Mouse (Mus musculus): ENCODE results near the gene Ptch2. TPM values are rescaled to one million over a fixed set of nuclear protein-coding genes. Genes with fewer than 3 reads are reported as not detected.
A peak's percentile ranks its signal among the peaks of the same experiment; 100 is the strongest.

The Ptch2 gene
- polyA plus RNA-seq, 1 experiment from 2014 or later: 9.0 TPM

DNA sequence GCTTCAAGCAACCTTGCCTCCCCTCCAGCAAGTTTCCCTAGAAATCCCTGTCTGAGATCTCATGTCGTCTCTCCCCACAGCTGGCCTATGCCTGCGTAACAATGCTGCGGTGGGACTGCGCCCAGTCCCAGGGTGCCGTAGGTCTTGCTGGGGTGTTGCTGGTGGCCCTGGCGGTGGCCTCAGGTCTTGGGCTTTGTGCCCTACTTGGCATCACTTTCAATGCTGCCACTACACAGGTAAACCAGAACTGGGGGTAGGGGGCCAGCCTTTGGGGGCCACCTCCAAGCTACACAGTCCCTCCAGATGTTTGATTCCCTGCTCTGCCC, 12.6 kb downstream of the Ptch2 start:
- H3K9me3 ChIP-seq: no peaks in the 10 kb centered on the region
- H3K36me3 ChIP-seq (replicated peaks): peaks cover 13% of the 10 kb centered on the region; the same call in 1 of the 2 replicates
- no peak for ATAC-seq (replicated peaks)
- 94% methylated on average over 6 of the region's 6 CpGs for WGBS
- peaks cover 6% of the 10 kb centered on the region; the same call in 1 of the 2 replicates for H3K4me1 ChIP-seq
- no peaks in the 10 kb centered on the region for H3K27me3 ChIP-seq (replicated peaks)
- H3K4me3 ChIP-seq: no peak overlapping the region
- no peak overlapping the region for H3K4me2 ChIP-seq
- no peak overlapping the region for H3K9ac ChIP-seq
- no peak overlapping the region for H3K27ac ChIP-seq

DNA sequence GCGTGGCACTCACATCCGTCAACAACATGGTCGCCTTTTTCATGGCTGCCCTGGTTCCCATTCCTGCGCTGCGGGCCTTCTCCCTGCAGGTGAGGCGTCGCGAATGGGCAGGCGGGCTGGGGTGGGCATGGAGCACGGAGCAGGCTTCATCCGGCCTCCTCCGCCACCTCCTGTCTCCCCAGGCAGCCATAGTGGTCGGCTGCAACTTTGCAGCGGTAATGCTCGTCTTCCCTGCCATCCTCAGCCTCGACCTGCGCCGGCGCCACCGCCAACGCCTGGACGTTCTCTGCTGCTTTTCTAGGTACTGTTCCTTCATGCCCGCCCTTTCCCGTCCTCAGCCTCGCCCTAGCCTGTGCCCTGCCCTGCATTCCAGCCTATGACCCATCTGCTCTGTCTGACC, 13.5 kb downstream of the Ptch2 start:
- no peak overlapping the region for H3K4me3 ChIP-seq
- WGBS: 92% methylated on average over 25 of the region's 25 CpGs
- H3K27me3 ChIP-seq (replicated peaks): no peaks in the 10 kb centered on the region
- no peak overlapping the region for H3K27ac ChIP-seq
- peaks cover 17% of the 10 kb centered on the region; the same call in 1 of the 2 replicates for H3K36me3 ChIP-seq (replicated peaks)
- H3K9me3 ChIP-seq: no peaks in the 10 kb centered on the region
- no peak overlapping the region for H3K9ac ChIP-seq
- no peak for ATAC-seq (replicated peaks)
- peaks cover 6% of the 10 kb centered on the region; the same call in 1 of the 2 replicates for H3K4me1 ChIP-seq
- no peak overlapping the region for H3K4me2 ChIP-seq

DNA sequence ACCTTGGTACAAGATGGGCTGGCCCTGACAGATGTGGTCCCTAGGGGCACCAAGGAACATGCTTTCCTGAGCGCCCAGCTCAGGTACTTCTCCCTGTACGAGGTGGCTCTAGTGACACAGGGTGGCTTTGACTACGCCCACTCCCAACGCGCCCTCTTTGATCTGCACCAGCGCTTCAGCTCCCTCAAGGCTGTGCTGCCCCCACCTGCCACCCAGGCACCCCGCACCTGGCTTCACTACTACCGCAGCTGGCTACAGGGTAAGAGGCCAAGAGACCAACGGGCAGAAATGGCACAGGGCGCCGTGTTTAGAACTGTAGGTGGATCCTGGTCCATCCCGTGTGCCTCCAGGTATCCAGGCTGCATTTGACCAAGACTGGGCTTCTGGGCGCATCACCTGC, 14.4 kb downstream of the Ptch2 start:
- no peak overlapping the region for H3K9ac ChIP-seq
- no peak for ATAC-seq (replicated peaks)
- peaks cover 19% of the 10 kb centered on the region; the same call in 1 of the 2 replicates for H3K36me3 ChIP-seq (replicated peaks)
- H3K27me3 ChIP-seq (replicated peaks): no peaks in the 10 kb centered on the region
- H3K27ac ChIP-seq: no peak overlapping the region
- H3K4me3 ChIP-seq: no peak overlapping the region
- H3K4me1 ChIP-seq: 0 out of 2 replicates have a peak, but pooled peaks cover 6% of the 10 kb centered on the region
- no peak overlapping the region for H3K4me2 ChIP-seq
- WGBS: 89% methylated on average over 13 of the region's 13 CpGs
- H3K9me3 ChIP-seq: no peaks in the 10 kb centered on the region

DNA sequence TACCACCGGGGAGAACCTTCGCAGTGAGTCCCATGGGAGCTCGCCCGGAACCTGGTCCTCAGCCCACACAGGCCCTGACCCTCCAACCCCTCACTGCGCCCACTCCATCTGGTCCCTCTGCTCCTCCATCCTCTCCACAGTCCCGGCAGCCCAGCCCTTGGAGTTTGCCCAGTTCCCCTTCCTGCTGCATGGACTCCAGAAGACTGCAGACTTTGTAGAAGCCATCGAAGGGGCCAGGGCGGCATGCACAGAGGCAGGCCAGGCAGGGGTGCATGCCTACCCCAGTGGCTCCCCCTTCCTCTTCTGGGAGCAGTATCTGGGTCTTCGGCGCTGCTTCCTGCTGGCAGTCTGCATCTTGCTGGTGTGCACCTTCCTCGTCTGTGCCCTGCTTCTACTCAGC, 15.1 kb downstream of the Ptch2 start:
- Histone ChIP-seq H3K4me3 (no peak overlapping the region), H3K27me3 (replicated peaks) (no peaks in the 10 kb centered on the region), H3K4me2 (no peak overlapping the region), H3K9ac (no peak overlapping the region), H3K9me3 (no peaks in the 10 kb centered on the region), H3K36me3 (replicated peaks) (peaks cover 19% of the 10 kb centered on the region; the same call in 1 of the 2 replicates), H3K27ac (no peak overlapping the region), H3K4me1 (no peaks in the 10 kb centered on the region)
- WGBS: 92% methylated on average over 11 of the region's 11 CpGs
- ATAC-seq (replicated peaks): no peak

DNA sequence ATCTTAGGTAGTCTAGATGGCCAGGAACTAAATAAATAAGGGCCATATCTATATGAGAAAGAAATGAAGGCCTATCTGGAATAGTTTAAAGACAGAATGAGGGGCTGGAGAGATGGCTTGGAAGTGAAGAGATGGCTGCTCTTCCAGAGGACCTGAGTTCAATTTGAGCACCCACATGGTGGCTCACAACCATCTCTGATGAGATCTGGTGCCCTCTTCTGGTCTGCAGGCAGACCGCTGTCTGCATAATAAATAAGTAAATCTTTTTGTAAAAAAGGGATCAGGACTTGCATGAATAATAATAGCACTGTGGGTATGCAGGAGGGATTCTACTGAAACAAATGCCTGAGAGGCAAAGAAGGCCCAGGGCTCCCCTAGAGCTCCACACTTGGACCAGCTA, 17.4 kb downstream of the Ptch2 start:
- H3K4me2 ChIP-seq: no peak overlapping the region
- WGBS: 82% methylated on average over 1 of the region's 1 CpGs
- H3K9ac ChIP-seq: no peak overlapping the region
- H3K4me1 ChIP-seq: no peaks in the 10 kb centered on the region
- H3K36me3 ChIP-seq (replicated peaks): peaks cover 15% of the 10 kb centered on the region; the same call in 1 of the 2 replicates
- no peak overlapping the region for H3K4me3 ChIP-seq
- no peaks in the 10 kb centered on the region for H3K27me3 ChIP-seq (replicated peaks)
- no peaks in the 10 kb centered on the region for H3K9me3 ChIP-seq
- no peak for ATAC-seq (replicated peaks)
- H3K27ac ChIP-seq: no peak overlapping the region

DNA sequence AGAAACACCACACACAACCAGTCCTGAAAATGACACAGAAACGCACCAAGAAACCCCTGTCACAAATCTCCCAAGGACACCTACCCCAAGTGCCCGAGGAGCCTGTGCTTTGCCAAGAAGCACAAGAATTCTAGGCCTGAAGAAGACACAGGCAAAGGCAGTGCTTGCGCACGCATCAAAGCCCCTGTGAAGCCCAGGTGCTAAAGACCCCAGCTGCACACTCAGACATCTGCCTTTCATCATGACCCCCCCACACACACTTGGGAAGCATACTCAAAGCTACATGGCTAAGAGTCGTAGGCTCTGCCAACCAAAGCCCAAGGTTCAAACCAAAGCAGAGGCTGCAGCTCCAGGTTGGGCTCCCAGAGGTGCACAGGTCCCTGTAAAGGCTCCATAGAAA, 19.7 kb downstream of the Ptch2 start:
- Histone ChIP-seq H3K27ac (no peak overlapping the region), H3K9ac (no peak overlapping the region), H3K27me3 (replicated peaks) (no peaks in the 10 kb centered on the region), H3K4me1 (peaks cover 4% of the 10 kb centered on the region), H3K36me3 (replicated peaks) (peaks cover 15% of the 10 kb centered on the region; the same call in 1 of the 2 replicates), H3K4me2 (no peak overlapping the region), H3K4me3 (no peak overlapping the region), H3K9me3 (no peaks in the 10 kb centered on the region)
- 88% methylated on average over 5 of the region's 5 CpGs for WGBS
- no peak for ATAC-seq (replicated peaks)

DNA sequence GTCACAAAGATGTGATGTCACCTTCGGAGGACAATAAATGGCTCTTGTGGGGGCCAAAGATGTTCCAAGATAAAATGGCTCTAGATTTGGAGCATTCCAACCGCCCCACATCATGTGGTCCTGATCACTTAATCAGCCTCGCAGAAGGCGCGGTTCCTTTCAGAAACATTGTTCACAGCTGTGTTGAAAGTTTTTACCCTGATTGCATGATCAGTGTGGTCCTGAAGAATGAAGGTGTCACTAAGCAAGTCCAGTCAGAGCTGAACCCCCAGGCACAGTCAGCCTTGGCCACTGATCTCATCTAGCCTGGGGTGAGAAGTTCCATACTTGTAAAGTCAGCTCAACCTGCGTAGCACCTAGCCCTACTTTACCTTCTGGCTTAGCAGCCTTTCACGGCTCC, 22.1 kb downstream of the Ptch2 start:
- no peak overlapping the region for H3K4me3 ChIP-seq
- H3K9me3 ChIP-seq: no peaks in the 10 kb centered on the region
- H3K4me2 ChIP-seq: no peak overlapping the region
- no peak for ATAC-seq (replicated peaks)
- H3K27ac ChIP-seq: no peak overlapping the region
- no peak overlapping the region for H3K9ac ChIP-seq
- peaks cover 11% of the 10 kb centered on the region for H3K4me1 ChIP-seq
- WGBS: 93% methylated on average over 7 of the region's 7 CpGs
- no peaks in the 10 kb centered on the region for H3K27me3 ChIP-seq (replicated peaks)
- peaks cover 6% of the 10 kb centered on the region; the same call in 1 of the 2 replicates for H3K36me3 ChIP-seq (replicated peaks)

DNA sequence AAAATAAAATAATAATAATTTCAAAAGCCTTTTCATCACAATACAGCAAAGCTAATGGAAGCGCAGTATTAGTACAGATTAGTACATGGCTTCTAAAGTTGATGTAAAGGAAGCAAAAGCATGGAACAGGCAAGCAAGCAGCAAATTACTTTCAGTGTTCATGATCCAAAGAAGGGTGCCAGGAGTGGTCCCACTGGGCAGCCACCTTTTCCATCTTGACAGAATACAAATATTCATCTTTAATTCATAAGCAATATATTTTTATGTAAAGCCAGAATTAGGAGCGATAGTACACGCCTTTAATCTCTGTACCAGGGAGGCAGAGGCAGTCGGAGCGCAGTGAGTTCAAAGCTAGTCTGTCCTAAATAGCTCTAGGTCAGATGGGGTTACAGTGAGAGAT, 23.8 kb downstream of the Ptch2 start:
- peak overlapping the region; percentile 80 for H3K4me3 ChIP-seq
- no peaks in the 10 kb centered on the region for H3K27me3 ChIP-seq (replicated peaks)
- WGBS: 66% methylated on average over 5 of the region's 5 CpGs
- no peak for ATAC-seq (replicated peaks)
- H3K36me3 ChIP-seq (replicated peaks): no peaks in the 10 kb centered on the region; the same call in 1 of the 2 replicates
- peaks cover 11% of the 10 kb centered on the region for H3K4me1 ChIP-seq
- H3K4me2 ChIP-seq: peak overlapping the region; percentile 100
- no peaks in the 10 kb centered on the region for H3K9me3 ChIP-seq
- H3K27ac ChIP-seq: peak overlapping the region; percentile 90
- peak overlapping the region; percentile 62 for H3K9ac ChIP-seq

DNA sequence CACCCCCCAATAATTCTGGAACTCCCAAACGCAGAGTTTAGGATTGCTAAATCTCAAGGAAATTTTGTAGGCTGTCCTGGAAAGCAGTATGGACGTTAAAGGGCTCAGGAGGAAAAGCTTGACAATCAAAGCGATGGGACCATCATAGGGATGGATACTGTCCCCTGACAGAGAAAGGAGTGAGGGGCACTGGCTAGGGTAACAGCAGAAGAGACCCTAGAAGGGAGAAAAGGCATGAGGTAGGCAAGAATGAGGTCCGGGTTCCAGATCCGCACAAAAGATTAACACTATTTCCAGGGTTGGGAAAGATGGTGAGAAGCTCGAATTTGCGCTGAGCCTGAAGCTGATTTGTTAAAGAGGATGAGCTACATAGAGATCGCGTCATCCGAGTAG, 24.2 kb downstream of the Ptch2 start:
- Histone ChIP-seq H3K27me3 (replicated peaks) (no peaks in the 10 kb centered on the region), H3K27ac (peak overlapping the region; percentile 90), H3K36me3 (replicated peaks) (no peaks in the 10 kb centered on the region), H3K4me1 (peaks cover 14% of the 10 kb centered on the region), H3K4me2 (peak overlapping the region; percentile 100), H3K9me3 (no peaks in the 10 kb centered on the region), H3K4me3 (peak overlapping the region; percentile 80), H3K9ac (peak overlapping the region; percentile 62)
- 4% methylated on average over 10 of the region's 10 CpGs for WGBS
- ATAC-seq (replicated peaks): peak; percentile 19

DNA sequence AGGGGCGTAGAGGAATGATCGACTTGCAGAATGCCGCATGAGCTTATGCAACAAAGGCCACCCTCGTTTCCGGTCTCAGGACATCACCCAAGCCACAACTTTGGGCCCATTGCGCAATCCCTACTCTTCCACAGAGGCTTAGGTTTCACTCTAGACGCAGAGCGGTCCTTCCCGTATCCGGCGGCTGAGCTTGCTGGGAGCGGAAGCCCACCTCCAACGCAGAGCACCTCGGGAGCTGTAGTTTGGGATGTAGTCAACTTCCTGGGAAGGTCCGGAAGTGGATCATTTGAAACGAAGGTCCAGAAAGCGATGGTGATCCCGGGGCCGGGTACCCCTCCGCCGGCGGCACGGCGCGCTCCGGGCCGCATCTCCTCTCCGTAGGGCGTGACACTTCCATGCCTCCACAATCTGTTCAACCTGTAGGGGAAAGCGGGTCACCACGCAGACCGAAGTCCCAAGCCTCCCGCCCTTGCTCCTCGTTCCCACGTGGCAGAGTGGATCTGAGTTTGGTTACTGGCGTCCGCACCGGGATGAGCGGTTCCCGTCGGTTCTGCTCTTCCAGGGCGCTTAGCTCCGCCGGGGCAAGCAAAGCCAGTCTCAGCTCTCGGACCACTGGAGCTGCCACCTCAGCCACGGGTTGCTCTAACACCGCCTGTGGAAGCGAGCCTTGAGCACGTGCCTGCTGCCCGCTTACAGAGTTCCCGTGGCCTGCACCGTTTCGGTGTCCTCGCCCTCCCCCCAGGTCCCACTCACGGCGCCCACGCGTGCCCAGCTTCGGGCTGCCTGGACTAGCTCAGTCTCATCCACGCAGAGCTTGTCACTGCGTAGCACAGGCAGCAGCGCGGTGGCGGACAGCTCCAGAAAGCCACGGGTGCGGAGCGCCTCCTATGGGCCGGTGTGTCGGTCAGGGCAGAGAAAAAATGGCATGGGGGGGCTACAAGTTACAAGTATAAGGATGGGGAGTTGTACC, 24.9 kb downstream of the Ptch2 start:
- H3K27ac ChIP-seq: peak overlapping the region; percentile 90
- H3K27me3 ChIP-seq (replicated peaks): no peaks in the 10 kb centered on the region
- H3K9me3 ChIP-seq: no peaks in the 10 kb centered on the region
- under 1% methylated on average over 69 of the region's 69 CpGs for WGBS
- peak; percentile 96 for ATAC-seq (replicated peaks)
- peak overlapping the region; percentile 100 for H3K4me2 ChIP-seq
- H3K36me3 ChIP-seq (replicated peaks): no peaks in the 10 kb centered on the region
- peak overlapping the region; percentile 80 for H3K4me3 ChIP-seq
- H3K4me1 ChIP-seq: peaks cover 20% of the 10 kb centered on the region
- peak overlapping the region; percentile 62 for H3K9ac ChIP-seq

DNA sequence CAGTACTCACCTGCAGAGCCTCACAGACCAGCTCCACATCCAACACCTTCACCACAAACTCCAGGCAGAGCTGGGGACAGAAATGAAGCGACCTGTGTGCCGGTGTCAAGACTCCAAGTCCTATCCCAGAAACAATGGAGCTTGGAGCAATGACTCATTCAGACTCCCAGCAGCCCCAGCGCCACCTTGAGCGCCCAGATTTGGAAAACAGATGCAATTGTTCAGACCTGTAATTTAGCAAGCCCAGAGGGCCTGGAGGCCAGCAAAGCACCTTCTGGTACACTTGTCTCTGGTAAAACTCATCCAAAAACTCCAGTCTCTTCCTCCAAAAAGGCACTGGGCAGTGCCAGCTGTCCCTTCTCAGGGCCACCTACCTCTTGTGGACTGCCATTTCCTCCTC, 26.3 kb downstream of the Ptch2 start:
- H3K36me3 ChIP-seq (replicated peaks): no peaks in the 10 kb centered on the region
- WGBS: 85% methylated on average over 4 of the region's 4 CpGs
- H3K9ac ChIP-seq: no peak overlapping the region
- H3K4me2 ChIP-seq: no peak overlapping the region
- no peak overlapping the region for H3K4me3 ChIP-seq
- no peak for ATAC-seq (replicated peaks)
- no peaks in the 10 kb centered on the region for H3K9me3 ChIP-seq
- no peaks in the 10 kb centered on the region for H3K27me3 ChIP-seq (replicated peaks)
- peaks cover 25% of the 10 kb centered on the region for H3K4me1 ChIP-seq
- H3K27ac ChIP-seq: no peak overlapping the region

DNA sequence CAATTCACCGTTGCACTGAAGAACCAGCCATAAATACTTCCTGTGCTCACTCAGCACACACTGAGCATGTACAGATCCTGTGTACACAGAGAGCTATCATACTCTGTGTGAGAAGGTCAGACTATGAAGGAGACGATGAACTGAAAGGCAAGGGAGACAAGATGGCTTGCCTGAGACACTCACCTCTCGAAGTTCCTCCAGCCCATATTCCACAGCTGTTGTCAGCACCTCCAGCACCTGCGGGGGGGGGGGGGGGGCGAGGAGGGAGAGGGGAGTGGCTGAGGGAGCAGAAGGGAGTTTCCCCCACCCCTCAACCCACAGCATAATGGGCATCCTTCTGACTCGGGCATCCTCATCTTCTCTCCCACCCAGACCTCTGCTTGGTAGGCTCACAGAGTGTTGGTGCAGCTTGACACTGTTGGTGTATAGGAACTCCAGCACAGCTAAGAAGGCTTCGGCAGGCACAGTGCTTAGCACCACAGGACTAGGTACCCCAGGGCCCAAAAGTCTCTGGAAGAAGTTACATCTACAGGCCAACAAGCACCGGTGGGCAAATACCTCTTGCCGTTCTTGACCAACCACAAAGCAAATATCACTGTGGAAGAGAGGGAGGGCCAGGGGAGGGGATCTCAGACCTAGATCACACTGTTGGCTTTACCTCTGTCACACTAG, 27.8 kb downstream of the Ptch2 start:
- Histone ChIP-seq H3K9me3 (no peaks in the 10 kb centered on the region), H3K4me1 (peaks cover 25% of the 10 kb centered on the region), H3K4me2 (no peak overlapping the region), H3K9ac (no peak overlapping the region), H3K27ac (no peak overlapping the region), H3K36me3 (replicated peaks) (peaks cover 4% of the 10 kb centered on the region; the same call in 1 of the 2 replicates), H3K4me3 (no peak overlapping the region), H3K27me3 (replicated peaks) (no peaks in the 10 kb centered on the region)
- WGBS: 87% methylated on average over 8 of the region's 9 CpGs
- ATAC-seq (replicated peaks): no peak

Data from midbrain, embryonic 15.5 days (tissue).